Mouse (Mus musculus): ENCODE data around the gene Itpkc.

Gene Itpkc

GRCm38 (mm10) chr7:27193731-27194130, 34.7 kb downstream of the Itpkc start:
- DNase-seq (ENCODE audit: extremely low spot score, low spot score) = no peak

GRCm38 (mm10) chr7:27192434-27192833, 36.0 kb downstream of the Itpkc start:
- no peak for DNase-seq (ENCODE audit: extremely low spot score, low spot score)

GRCm38 (mm10) chr7:27189271-27189931, 39.1 kb downstream of the Itpkc start:
- DNase-seq (ENCODE audit: extremely low spot score, low spot score) = no peak

- DNase-seq (ENCODE audit: extremely low spot score, low spot score) = no peak
Observed at GRCm38 (mm10) chr7:27185986-27186385, 42.5 kb downstream of the Itpkc start.

- peak; percentile 64 for DNase-seq (ENCODE audit: extremely low spot score, low spot score)
Observed at GRCm38 (mm10) chr7:27184964-27185363, 43.5 kb downstream of the Itpkc start.

- DNase-seq (ENCODE audit: extremely low spot score, low spot score) = no peak
Observed at GRCm38 (mm10) chr7:27182498-27182897, 46.0 kb downstream of the Itpkc start.

- DNase-seq (ENCODE audit: extremely low spot score, low spot score) = no peak
Observed at GRCm38 (mm10) chr7:27180837-27181695, 47.4 kb downstream of the Itpkc start, which contains the start of the genes Gm21983 and Mia. Gene Gm21983 (minus strand): TSS chr7:27181086. Gene Mia (minus strand): TSS chr7:27181157.

- DNase-seq (ENCODE audit: extremely low spot score, low spot score) = no peak
Observed at GRCm38 (mm10) chr7:27180036-27180435, 48.4 kb downstream of the Itpkc start.

- DNase-seq (ENCODE audit: extremely low spot score, low spot score) = no peak
Observed at GRCm38 (mm10) chr7:27179217-27179918, 49.1 kb downstream of the Itpkc start.

GRCm38 (mm10) chr7:27178324-27179216, 49.9 kb downstream of the Itpkc start, which contains the start of gene Rab4b:
Gene Rab4b (minus strand): TSS chr7:27178896.
- peak; percentile 99 for DNase-seq (ENCODE audit: extremely low spot score, low spot score)

GRCm38 (mm10) chr7:27177942-27178323, 50.5 kb downstream of the Itpkc start:
- DNase-seq (ENCODE audit: extremely low spot score, low spot score) = no peak

GRCm38 (mm10) chr7:27174896-27175295, 53.6 kb downstream of the Itpkc start:
- no peak for DNase-seq (ENCODE audit: extremely low spot score, low spot score)

- DNase-seq (ENCODE audit: extremely low spot score, low spot score) = no peak
Observed at GRCm38 (mm10) chr7:27174496-27174895, 54.0 kb downstream of the Itpkc start.

- no peak for DNase-seq (ENCODE audit: extremely low spot score, low spot score)
Observed at GRCm38 (mm10) chr7:27170981-27171380, 57.5 kb downstream of the Itpkc start.

- no peak for DNase-seq (ENCODE audit: extremely low spot score, low spot score)
Observed at GRCm38 (mm10) chr7:27168371-27168770, 60.1 kb downstream of the Itpkc start.

GRCm38 (mm10) chr7:27167475-27168094, 60.9 kb downstream of the Itpkc start:
- no peak for DNase-seq (ENCODE audit: extremely low spot score, low spot score)

- peak; percentile 96 for DNase-seq (ENCODE audit: extremely low spot score, low spot score)
Observed at GRCm38 (mm10) chr7:27166614-27167474, 61.6 kb downstream of the Itpkc start, which contains the start of gene Egln2. Gene Egln2 (minus strand): TSS chr7:27166802.

- no peak for DNase-seq (ENCODE audit: extremely low spot score, low spot score)
Observed at GRCm38 (mm10) chr7:27166229-27166613, 62.2 kb downstream of the Itpkc start.

- no peak for DNase-seq (ENCODE audit: extremely low spot score, low spot score)
Observed at GRCm38 (mm10) chr7:27165696-27166095, 62.8 kb downstream of the Itpkc start.
